Mouse (Mus musculus): Measurements from ENCODE around the gene Cdnf. TPM values are rescaled to one million over a fixed set of nuclear protein-coding genes. Genes with fewer than 3 reads are reported as not detected.

Gene Cdnf
- total RNA-seq, 2 experiments from 2014 or later, result 0.97 to 1.1 TPM

DNA sequence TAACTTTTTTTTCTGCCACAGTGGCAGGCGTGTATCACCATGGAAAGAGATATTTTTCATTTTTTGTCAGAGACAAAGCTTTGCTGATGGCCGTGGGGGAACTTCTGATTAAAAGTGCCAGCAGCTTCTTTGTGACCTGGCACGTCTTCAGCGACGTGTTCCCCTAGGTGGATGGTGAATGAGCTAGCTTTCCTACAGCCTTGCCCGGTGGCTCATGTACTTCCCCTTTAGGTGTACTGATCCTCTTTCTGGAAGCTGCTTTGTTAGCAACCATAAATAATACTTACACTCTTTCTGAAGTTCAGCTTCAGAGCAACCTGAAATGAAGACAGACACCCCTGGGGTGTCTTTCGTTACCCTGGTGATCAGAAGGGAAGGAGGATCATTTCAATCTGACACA lies 61.1 kb downstream of the Cdnf start:
- DNase-seq (ENCODE audit: extremely low spot score in 1 of 2, low spot score in 2 of 2), result no peak
- intact Hi-C loops (cut with DNase I), result no loop called here

DNA sequence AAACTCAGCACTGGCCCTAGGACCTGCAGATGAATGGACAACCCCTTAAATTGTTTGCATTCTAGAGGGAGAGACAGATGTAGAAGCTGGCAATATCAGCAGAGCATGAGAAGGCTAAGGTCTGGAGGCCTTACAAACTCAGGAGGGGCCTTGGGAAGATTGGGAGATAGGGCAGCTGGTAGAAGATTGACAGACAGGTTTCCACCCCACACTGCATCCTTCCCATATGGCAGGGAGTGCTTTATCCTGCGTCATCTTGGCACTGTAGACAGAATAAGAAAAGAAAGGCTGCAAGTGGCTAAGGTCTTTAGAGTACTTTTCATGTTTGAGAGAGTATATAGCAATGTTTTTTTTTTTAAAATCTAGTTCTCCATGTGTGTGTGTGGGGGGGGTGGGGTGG lies 62.3 kb downstream of the Cdnf start:
- DNase-seq (ENCODE audit: extremely low spot score in 1 of 2, low spot score in 2 of 2), result no peak
- intact Hi-C loops (cut with DNase I), result no loop called here

Other genes starting within 250 kb of the Cdnf start
- 10 to 100 TPM; 77.6 to 85.1 TPM for gene Nmt2, start 228.8 kb upstream of the Cdnf start, total RNA-seq (2021)
- gene Rpp38, start 180.4 kb upstream of the Cdnf start, total RNA-seq (2021), result 1 to 10 TPM; 7.3 to 8.0 TPM
- gene Acbd7, start 176.9 kb upstream of the Cdnf start, total RNA-seq (2021), result 1 to 10 TPM; 1.7 to 1.9 TPM
- not detected for gene Olah, start 115.8 kb upstream of the Cdnf start, total RNA-seq (2021)
- 1 to 10 TPM; 3.1 to 3.2 TPM for gene Meig1, start 90.4 kb upstream of the Cdnf start, total RNA-seq (2021)
- gene Dclre1c, start 88.9 kb upstream of the Cdnf start, total RNA-seq (2021), result 10 to 100 TPM in 1 of 2 experiments, 1 to 10 TPM in 1; 9.6 to 11.8 TPM
- gene Suv39h2, start 38.0 kb upstream of the Cdnf start, total RNA-seq (2021), result 1 to 10 TPM; 3.9 to 4.2 TPM
- 1 to 10 TPM; 5.3 to 6.8 TPM for gene Gm45902, start 240 bp upstream of the Cdnf start, total RNA-seq (2021)
- 10 to 100 TPM; 44.3 to 51.0 TPM for gene Hspa14, start 216 bp upstream of the Cdnf start, total RNA-seq (2021)
- 10 to 100 TPM; 11.0 to 13.3 TPM for gene Fam107b, start 57.5 kb downstream of the Cdnf start, total RNA-seq (2021)

Measured in left cerebral cortex, postnatal 10 days (tissue).